Mouse (Mus musculus) E14TG2a.4 (cell line): ENCODE measurements at regions not wholly inside any gene's neighbourhood (a gene's known extent, or its start where the extent isn't known, plus 50 kb on each side); places are given as distances from the start of the nearest gene placed in this dataset.

ENCODE experiments used
- H3K27me3 ChIP-seq: 2 replicates; pipeline ENCODE4 v1.6.1; 2014; ENCODE audit warnings: low read length, control low read depth; ENCODE audit not compliant: insufficient read depth
- H3K36me3 ChIP-seq: 2 replicates; pipeline ENCODE4 v1.6.1; 2014; ENCODE audit warnings: low read length, control low read depth; ENCODE audit not compliant: insufficient read depth
- H3K4me1 ChIP-seq: replicated peaks from 2 replicates; pipeline ENCODE4 v1.6.1; 2014; ENCODE audit warnings: low read depth, low read length, control low read depth
- H3K4me3 ChIP-seq: replicated peaks from 2 replicates; pipeline ENCODE4 v1.5.1; 2014; ENCODE audit warnings: mild to moderate bottlenecking, low read length
- H3K9me3 ChIP-seq: 2 replicates; pipeline ENCODE4 v1.6.1; 2014; ENCODE audit warnings: low read length, control low read depth
- CTCF ChIP-seq: conservative IDR thresholded peaks from 2 replicates; pipeline ENCODE4 v1.5.1; 2014; ENCODE audit warnings: low read length
- NANOG ChIP-seq: IDR thresholded peaks from 2 replicates; pipeline ENCODE4 v1.6.1; 2014; ENCODE audit warnings: borderline replicate concordance, low read length, mixed read lengths
- POU5F1 ChIP-seq: IDR thresholded peaks from 2 replicates; pipeline ENCODE4 v1.6.1; 2014; ENCODE audit warnings: low read length, borderline replicate concordance

- H3K36me3 ChIP-seq: no peaks in the 10 kb centered on the region
- no peak for TF ChIP-seq POU5F1
- no peak for TF ChIP-seq NANOG
- TF ChIP-seq CTCF: no peak
- H3K4me3 ChIP-seq: no peak overlapping the region
- H3K4me1 ChIP-seq: no peaks in the 10 kb centered on the region
- no peaks in the 10 kb centered on the region for H3K27me3 ChIP-seq
- H3K9me3 ChIP-seq: peaks cover 20% of the 10 kb centered on the region
Measured at GRCm38 (mm10) chr3:140111414-140112172, 906.1 kb downstream of the Stpg2 start.

GRCm38 (mm10) chr3:140115116-140115515, 909.6 kb downstream of the Stpg2 start:
- H3K4me3 ChIP-seq: no peak overlapping the region
- no peaks in the 10 kb centered on the region for H3K27me3 ChIP-seq
- no peaks in the 10 kb centered on the region for H3K36me3 ChIP-seq
- no peaks in the 10 kb centered on the region for H3K4me1 ChIP-seq
- TF ChIP-seq CTCF (no peak), POU5F1 (no peak), NANOG (no peak)
- peaks cover 46% of the 10 kb centered on the region for H3K9me3 ChIP-seq

- Histone ChIP-seq H3K27me3 (no peaks in the 10 kb centered on the region), H3K36me3 (no peaks in the 10 kb centered on the region), H3K4me1 (no peaks in the 10 kb centered on the region), H3K4me3 (no peak overlapping the region), H3K9me3 (peaks cover 28% of the 10 kb centered on the region)
- TF ChIP-seq NANOG (no peak), POU5F1 (no peak), CTCF (no peak)
Measured at GRCm38 (mm10) chr3:140127310-140127709, 921.8 kb downstream of the Stpg2 start.

DNA sequence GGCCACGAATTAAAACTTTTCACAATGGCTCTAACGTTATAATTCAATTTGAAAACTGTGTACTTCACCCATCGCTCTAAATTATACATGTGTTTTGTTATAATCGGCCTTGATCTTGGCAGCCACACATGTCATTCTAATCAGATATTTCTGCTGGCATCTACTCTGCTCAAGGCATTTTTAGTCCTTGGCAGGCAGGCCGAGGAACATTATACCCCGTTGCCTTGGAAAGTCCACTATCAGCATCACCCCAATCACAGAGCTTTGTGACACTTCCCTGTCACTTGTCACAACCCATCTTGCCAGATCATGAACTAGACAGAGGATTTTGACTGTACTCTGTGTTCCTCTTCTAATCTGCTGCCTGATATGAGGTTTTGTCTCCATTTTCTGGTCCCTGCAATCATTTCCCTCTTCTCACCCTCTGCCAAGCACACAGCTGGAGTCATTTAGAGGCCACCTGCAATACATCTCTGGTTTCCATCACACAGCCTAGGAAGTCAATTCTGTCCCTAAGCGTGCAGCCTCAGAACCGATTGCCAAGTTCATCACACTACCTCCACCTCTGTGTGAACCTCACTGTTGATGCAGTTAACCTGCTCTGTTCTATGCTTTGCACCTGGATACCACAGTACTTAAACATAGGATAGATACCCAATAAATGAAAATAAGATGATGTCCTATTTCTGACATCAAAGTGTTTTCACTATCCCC, 923.7 kb downstream of the Stpg2 start:
- TF ChIP-seq POU5F1 (no peak), NANOG (no peak), CTCF (no peak)
- Histone ChIP-seq H3K4me1 (no peaks in the 10 kb centered on the region), H3K36me3 (no peaks in the 10 kb centered on the region), H3K27me3 (no peaks in the 10 kb centered on the region), H3K4me3 (no peak overlapping the region), H3K9me3 (peaks cover 28% of the 10 kb centered on the region)

DNA sequence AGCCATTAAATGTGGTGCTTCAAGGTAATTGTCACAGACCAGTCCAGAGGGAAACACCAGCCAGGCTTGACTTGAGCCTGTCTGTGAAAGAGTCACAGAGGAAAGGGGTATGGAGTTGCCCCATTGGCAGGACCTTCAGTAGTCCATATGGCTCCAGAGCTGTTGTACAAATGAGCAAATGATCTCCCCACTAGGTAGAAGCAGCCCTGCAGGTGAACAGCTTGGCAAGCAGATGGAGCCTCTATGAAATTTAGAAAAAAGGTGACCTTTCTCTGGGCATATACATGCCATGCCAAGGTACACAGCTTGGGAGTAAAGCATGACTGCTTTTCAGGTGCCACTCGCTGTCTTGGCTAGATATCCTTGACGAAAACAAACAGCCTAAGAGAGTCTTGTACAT, 938.4 kb downstream of the Stpg2 start:
- no peaks in the 10 kb centered on the region for H3K9me3 ChIP-seq
- H3K4me1 ChIP-seq: no peaks in the 10 kb centered on the region
- H3K36me3 ChIP-seq: no peaks in the 10 kb centered on the region
- no peak for TF ChIP-seq CTCF
- TF ChIP-seq POU5F1: no peak
- TF ChIP-seq NANOG: no peak
- H3K4me3 ChIP-seq: no peak overlapping the region
- no peaks in the 10 kb centered on the region for H3K27me3 ChIP-seq

GRCm38 (mm10) chr3:140147158-140147933, 941.9 kb downstream of the Stpg2 start:
- Histone ChIP-seq H3K27me3 (no peaks in the 10 kb centered on the region), H3K4me1 (no peaks in the 10 kb centered on the region), H3K9me3 (no peaks in the 10 kb centered on the region), H3K36me3 (no peaks in the 10 kb centered on the region), H3K4me3 (no peak overlapping the region)
- TF ChIP-seq CTCF (no peak), POU5F1 (no peak), NANOG (no peak)

DNA sequence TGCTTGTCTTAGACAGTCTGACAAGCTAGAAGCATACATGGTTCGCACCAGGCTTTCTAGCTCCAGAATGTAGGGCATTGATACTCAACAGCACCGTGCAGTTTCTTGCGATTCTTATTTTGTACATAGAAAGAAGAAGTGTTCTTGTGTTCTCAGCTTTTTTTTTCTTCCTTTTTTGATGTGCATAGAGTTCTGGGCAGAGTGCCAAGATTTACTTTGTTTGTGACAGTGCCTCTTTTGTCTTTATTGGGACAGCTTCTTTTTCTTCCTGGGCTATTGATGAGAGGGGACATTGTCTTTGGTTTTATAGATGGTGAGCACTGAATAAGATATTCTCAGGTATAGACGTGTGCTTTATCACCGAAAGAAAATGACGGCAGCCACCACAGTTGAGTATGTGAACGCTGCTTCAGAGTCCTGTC, 945.0 kb downstream of the Stpg2 start:
- no peaks in the 10 kb centered on the region for H3K36me3 ChIP-seq
- no peaks in the 10 kb centered on the region for H3K27me3 ChIP-seq
- H3K4me1 ChIP-seq: no peaks in the 10 kb centered on the region
- H3K4me3 ChIP-seq: no peak overlapping the region
- TF ChIP-seq CTCF: no peak
- H3K9me3 ChIP-seq: no peaks in the 10 kb centered on the region

DNA sequence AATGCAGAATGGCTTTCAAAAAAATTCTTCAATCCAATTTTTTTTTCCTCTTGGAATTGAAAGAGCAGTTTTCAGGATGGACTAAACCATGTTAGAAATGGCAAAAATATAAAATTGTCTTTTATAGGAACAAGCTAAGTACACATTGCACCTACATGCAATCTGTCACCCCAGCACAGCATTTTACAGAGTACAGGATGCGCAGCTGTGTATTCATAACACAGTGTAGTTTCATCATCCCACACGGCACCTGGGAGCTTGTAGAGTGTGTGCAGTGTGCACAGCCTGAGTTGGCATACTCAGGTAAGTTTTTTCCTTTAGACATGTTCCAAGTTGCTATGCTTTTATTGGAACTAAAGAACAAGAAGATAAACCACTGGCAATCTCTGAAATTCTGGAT, 974.0 kb downstream of the Stpg2 start:
- Histone ChIP-seq H3K27me3 (no peaks in the 10 kb centered on the region), H3K4me1 (no peaks in the 10 kb centered on the region), H3K36me3 (no peaks in the 10 kb centered on the region), H3K9me3 (no peaks in the 10 kb centered on the region), H3K4me3 (no peak overlapping the region)
- TF ChIP-seq NANOG (no peak), POU5F1 (no peak), CTCF (no peak)
